Mouse (Mus musculus) cerebellum, postnatal 14 days (tissue): ENCODE results near the gene Nrxn1.

Experiments used
- DNase-seq, 2 experiments: peaks; one replicate each; pipeline ENCODE4 v3.0.0; 2021; ENCODE audit warnings: mixed read lengths in 2 of 2

Nrxn1 gene

DNA sequence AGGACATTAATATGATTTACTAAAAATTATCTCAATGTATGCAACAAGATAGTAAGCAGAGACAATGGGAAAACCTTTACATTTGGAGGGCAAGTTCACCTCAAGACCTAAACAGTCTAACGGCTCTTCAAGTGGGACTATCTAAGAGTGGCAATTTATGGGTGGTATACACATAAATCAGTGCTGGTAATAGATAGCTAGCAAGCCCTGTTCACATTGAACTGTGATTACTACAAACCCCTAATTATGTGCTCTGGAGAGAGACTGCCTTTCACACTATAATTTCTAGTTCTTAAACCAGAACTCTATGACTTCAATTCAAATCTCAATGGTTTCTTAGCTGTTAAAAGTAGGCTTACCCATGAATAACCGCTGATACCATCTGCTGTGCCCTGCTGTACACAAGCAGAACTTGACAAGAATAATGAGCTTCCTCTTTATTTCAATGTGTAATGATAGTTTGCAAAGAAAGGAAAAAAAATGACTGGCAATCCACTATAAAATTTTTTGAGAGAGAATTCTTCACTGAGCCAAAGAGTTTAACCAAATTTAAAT, 453.8 kb downstream of the Nrxn1 start:
- no peak for DNase-seq

DNA sequence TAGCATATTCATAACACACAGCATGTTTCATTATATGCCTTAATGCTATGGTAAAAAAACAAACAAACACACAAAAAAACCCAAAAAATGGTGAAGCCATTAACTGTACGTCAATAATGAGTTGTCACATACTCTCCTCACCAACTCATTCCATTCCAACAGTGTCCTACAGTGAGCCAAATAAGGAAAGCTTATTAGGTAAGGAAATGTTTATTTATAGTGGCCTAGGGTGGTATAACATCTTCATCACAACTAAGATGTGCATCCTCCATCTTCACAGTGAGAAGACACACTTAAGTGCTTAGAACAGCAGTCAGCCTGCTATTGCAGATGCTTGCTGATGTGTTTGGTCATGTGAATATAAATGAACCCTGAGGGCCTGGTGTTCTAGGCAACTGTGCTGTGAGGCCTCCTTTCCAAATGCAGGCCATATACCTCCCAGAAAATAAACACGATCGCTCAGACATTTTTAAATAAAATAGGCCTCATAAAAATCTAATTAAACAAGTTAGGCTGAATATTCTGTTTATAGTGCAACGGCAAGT, 454.6 kb downstream of the Nrxn1 start:
- no peak for DNase-seq

DNA sequence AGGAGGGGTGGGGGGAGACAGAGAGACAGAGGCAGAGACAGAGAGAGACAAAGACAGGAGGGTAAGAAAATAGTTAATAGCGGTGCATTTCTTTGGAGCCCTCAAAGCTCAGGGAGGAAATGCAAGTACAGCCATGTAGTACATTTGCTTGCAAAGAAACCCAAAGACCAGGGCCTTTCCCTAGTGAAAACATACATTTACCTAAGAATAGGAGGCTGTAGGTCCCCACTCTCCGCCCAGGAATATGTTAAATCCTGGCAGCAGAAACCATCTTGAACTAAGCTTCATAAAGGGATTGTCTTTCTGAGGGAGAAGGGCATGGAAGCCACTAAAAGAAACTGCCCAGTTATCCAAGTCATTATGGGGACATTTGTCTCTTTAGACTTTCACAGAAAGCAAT, 461.5 kb downstream of the Nrxn1 start:
- no peak for DNase-seq

DNA sequence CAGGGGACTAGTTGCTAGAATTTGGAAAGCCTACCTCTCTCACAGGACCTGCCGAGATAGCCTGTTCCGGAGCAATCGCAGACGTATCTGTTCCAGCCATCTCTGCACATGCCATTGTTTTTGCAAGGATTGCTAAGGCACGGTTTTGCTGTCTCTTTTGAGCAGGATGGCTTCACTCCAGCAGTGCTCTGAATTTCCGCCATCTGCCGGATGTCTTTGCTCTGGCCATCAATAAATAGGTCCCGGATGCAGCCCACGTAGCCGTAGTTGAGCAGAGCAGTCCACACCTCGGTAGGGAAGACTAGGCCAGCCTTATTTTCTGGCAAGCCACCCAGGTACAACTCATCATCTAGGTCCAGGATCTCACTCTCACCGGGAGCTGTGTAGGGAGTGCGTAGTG, 463.0 kb downstream of the Nrxn1 start:
- DNase-seq: peak; percentile 84 to 89

DNA sequence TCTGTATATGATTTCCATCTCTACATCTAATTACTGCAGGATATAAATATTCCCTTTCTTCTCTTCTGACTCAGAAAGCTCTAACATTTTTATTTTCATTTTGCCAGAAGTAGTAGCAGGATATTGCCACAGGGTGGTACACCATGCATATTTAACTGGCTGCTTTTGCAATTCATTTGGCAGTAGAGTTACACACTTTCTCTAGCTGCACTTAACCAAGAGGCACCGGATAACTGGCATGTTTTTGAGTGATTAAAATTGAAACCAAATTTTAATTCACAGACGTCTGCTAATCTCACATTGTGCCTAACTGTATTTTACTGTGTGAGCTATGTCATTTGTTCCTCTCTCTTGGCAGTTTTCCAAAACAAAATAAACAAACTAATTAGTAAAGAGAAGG, 464.4 kb downstream of the Nrxn1 start:
- peak; percentile 52 to 77 for DNase-seq

DNA sequence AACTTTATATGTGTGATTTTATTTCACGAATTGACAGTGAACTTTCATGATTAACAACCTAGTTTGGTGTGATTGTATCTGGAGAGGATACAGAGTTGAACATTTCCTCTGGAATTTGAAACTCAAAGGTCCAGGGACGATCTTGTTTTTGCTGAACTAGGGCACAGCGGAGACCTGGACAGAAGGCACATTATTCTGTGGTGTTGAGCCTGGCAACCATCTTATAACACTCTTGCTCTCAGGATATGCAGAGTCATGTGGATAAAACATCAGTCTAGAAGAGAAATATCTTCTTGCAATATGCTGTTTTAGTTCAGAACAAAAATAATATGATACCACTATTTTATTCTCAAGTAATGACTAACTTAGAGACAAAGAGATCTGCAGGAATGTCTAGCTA, 464.9 kb downstream of the Nrxn1 start:
- DNase-seq: peak in 1 of 2 experiments; percentile 57

DNA sequence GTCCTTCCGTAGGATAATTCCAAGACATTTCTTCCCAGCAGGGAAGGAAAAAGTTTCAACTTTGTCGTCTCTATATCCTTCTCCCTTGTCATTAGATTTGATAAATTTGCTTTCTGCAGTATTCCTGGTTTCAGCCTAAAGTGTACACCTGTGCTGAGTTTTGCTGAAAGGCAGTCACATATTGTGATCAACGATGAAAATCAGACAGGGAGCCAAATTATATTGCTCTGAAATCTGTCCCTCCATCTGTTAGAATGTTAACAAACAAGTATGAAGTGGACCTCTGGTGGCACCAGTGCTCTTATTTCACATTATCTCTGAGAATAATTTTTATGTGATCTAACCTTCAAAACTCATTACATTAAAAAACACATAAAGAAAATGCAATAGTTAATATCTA, 465.5 kb downstream of the Nrxn1 start:
- DNase-seq: peak in 1 of 2 experiments; percentile 65

DNA sequence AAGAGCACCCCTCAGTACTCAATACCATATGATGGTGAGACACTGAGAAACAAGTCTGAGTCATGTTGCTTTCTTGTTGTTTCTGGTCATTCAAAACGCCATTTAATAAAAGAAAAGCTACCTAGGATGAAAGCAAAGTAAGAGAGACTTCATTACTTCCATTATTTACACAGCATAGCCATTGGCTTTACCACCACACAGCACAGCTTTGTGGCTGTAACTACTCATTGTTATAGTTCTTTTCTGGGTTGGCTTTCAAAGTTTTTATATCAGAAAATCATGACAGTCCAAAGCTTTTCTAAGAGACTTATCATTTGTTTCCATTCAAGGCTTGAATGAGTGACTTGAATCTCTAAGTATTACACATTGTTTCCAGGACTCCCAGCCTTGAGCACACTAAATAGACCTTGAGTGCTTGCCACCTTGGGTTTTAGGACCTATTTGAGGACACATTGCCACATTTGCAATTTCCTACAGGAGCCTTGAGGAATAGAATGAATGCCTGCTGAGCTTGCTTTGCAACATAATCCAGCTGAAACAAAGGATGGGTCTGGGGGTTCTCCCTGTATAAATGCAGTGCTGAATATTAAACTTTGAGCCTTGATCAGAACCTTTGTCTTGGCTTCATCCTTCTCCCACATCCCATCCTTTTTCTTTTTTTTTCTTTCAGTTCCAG, 468.1 kb downstream of the Nrxn1 start:
- DNase-seq: no peak

DNA sequence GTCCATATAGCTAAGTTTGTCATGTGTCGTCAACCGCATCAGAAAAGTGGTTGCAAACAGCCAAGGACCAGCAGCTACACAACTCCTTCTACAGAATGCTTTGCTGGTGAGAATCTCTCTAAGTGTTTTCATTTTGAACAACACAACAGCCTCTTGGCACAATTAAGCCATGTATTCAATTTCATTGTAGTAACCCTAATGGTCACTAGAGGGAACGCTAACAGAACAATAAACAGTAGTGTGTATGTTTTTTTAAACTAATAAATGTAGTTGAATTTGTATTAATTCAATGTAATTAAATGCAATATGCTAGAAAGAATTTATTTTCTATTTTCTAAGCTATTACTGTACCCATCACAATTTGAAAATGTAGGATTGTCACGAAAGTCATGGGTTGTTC, 471.0 kb downstream of the Nrxn1 start:
- DNase-seq: no peak

DNA sequence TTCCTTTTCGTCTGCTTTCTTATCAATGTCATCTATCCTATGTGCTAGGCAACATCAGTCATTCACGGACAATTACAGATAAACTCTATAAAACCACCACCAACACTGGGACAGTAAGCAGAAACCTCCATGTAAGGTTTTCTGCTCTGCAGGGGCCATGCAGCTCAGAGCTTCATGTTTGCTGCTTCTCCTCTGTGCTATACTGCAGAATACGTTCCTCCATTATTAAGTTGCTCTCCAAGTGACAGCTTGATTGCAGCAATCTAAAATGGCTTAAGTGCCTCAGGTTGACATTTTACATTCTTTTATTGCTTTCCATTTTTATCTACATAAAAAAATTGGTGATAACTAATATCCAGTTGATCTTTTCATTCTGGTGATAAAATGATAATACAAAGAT, 477.9 kb downstream of the Nrxn1 start:
- DNase-seq: no peak

DNA sequence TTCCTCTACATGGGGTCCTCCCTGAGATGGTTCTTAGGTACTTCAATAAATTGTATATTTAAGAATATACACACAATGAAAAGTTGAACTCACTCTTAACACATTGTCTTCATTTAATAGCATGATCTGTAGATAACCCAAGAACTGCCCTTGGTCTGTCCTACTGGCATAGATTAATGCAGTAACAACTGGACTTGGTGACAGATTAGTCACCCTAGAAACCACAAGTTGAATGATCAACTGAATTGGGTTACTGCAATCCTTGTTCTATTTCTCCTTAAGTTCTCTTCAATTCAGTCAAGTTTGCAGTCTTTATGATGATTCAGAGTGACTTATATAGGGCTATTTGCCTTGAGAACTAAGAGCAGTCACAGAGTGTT, 485.5 kb downstream of the Nrxn1 start:
- no peak for DNase-seq

DNA sequence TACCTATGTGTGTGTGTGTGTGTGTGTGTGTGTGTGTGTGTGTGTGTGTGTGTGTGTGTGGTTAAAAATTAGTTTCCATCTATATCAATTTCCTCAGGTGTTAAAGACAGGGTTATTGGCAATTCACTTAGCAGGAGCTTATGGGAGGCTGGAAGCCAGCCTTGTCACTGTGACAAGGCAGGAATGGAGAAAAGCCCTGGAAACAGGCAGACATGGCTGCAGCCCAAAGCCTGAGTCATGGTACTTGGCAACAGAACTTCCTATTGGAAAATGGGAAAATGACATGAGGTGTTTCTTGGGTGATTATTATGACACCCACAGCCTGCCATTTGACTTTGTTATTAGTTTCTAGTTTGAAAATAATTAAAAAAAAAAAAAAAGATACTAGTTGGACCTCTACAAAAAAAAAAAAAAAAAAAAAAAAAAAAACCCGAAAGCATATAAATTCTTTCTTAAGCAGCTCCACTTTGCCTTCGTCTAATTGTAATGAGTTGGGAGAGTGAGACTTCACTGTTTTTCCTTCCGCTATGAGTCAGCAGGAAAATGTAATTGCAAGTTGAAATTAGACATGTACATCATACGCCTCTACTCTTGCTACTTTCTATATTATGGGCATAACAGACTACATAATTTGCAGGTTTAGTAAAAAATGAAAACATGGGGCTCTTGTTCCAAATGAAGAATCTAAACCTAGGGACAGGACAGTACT, 486.0 kb downstream of the Nrxn1 start:
- DNase-seq: peak; percentile 88 to 94

DNA sequence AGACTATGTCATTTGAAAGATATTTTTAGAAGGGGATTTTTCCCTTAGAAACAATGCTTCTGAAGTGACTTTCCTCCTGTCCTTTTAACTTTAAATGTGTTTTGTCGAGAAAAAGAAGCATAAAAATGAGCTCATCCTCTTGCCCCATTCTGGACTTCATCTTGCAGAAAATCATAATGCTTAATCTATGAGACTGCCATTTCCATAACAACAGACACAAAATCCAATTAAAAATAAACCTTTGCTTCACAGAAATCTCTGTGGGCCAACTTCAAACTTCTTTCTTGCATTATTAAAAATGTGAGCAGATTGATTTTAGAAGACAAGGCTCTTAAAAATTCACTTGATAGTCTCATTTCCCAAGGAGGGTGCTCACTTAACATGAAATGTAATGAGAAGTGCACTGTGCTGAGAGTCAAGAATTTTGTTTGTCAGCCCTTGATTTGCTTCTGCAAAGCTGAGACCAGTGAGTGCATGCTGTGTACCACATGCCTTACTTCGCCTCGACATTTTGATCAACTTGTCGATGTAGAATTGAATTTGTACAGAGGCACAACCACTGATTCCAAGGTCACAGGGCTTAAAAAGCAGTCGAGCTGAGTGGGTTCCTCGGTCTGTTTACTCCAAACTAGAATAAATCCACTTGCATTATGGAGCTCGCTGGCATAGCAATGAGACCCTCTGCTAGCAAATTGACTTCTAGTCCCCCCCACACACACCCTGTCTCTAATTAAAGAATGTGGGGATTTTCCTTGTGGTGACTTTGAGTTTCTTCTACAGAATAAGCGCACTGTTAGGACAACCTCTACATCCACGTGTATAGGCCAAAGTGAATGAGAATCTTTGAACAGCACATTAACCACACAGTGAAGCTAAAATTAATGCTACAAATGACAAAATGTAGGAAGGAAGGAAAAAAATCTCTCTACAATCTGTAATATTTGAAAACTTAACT, 493.0 kb downstream of the Nrxn1 start:
- no peak for DNase-seq

DNA sequence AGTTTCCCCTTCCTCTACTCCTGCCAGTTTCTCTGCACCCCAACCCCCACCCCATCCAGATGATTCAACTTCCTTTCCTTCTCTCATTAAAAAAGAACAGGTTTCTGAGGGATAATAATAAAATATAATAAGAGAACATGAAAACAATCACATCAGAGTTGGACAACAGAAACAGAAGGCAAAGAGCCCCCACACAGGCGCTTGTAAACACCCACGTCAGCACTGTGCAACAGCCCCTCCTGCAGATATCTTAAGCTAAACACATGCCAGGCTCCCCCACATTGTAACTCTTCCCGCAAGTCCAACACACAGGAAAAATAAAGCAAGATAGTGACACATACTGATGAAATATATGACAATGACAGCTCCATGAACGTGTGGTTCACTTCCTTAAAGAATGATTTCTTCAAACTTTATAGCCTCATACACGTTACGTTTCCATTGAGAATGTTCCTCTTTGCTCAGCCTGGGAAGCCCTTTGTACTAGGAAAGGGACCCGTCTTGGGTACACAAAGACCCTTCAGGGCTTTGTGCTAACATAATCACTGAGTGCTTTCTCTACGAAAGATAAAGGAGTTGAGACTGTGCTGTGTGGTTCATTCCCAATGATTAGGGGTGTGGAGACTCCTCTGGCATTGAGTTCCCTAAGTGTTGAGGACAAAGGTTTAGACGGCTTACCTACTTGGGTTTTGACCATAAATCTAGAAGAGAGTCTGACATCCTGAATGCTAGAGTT, 497.9 kb downstream of the Nrxn1 start:
- no peak for DNase-seq

DNA sequence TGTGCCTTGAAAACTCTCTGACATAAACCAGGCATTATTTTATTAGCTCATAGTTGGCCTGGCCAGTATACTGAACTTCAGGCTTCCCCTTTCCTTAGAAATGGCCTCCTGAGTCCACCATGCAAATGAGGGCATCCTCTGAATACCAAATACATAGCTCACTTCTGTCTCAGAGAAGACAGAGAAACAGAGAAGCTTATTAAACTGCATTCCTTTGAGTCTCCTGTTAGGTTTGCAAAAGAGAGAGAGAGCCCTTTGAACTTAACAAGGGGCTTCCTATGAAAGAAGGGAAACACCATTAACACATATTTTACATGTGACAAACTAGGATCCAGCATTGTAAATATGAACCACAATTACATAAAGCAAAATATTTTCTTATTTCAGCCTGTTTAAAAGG, 506.0 kb downstream of the Nrxn1 start:
- no peak for DNase-seq

DNA sequence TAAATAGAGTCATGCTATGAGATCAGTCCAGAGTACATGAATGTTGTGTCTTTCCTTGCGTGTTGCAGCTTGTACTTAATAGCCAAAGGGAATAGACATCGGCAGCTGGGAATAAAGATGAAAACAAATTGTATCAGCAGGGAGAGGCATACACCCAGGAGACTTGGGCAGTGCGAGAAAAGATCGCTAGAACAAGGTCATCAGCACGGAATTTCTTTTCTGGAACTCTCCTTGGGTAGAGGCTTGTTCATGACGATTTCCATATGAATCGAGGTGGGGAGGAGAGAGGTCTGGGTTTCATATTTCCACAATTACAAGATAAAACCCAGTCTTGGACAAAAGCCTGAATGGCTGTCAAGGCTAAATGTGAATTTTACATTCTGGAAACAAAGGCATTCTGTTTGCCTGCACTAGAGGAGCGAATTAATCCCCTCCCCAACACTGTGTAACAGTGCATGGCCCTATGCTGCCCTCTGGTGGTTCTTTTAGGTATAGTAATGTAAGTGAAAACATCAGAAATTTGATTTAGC, 508.1 kb downstream of the Nrxn1 start:
- peak; percentile 81 to 85 for DNase-seq

DNA sequence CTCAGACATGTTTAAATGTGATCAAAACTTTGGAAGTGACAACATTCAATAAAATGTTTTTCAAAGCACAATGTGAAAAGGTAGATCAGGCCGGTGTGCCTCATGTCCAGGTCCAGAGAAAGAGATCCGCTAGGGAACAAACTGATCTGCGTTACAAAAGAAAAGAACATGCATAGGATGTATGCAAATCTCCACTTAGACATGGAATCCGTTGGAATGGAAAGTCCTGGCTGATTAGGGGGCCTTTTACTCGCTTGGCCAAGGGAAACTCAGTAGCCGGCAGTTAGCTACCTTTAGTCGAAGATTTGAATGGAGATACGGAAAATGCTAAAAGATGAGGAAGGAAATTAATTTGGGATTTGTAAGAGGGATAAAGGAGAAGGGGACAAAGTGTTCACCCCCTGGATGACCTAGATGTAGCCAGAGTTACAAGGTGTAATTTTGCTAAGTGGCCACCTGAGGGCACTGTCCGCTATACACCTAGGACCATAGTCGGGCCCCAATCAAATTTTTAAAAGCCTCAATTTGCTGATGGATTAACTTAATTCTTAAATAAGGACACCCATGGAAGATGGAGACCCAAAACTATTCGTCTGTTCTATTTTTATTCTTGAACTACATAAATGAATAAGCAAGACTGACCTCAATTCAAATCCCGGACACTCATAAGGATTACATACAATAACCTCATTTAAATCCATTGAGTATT, 508.9 kb downstream of the Nrxn1 start:
- DNase-seq: peak; percentile 65 to 68

DNA sequence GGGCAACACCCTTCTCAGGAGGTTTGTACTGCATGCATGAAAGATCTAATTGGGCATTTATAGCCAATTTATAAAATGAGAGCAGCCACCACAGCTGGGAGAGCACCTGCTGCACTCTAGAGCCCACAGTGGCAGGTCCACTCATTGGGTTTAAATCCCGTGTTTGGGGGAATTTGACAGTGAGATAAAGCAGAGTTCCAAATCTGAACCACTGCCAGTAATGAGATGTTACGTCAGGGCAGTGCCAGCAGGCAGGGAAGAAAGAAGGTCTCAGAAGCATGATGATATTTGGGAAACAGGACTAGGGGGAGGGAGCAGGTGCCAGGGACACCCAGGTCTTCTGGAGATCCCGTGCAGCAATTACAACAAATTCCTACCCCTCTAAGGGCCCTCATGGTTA, 509.7 kb downstream of the Nrxn1 start:
- peak; percentile 17 to 31 for DNase-seq

DNA sequence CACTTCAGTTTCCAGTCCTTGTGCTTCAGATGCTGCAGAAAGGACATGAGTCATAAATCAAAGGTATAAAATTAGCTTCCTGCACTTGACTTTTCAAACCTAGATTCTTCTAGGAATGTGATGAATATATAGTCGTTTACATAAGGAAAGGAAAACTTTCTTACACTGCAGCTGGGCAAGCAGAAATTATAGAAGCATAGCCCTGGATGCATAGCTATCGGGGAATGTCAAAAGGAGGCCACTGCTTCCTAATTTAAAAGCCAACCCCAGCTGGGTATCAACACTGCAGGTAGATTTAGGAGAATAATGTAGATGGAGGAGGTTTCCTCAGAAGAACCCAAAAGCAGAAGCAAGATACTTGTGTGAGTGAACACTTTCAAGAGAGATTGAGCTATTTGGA, 523.0 kb downstream of the Nrxn1 start:
- DNase-seq: no peak

DNA sequence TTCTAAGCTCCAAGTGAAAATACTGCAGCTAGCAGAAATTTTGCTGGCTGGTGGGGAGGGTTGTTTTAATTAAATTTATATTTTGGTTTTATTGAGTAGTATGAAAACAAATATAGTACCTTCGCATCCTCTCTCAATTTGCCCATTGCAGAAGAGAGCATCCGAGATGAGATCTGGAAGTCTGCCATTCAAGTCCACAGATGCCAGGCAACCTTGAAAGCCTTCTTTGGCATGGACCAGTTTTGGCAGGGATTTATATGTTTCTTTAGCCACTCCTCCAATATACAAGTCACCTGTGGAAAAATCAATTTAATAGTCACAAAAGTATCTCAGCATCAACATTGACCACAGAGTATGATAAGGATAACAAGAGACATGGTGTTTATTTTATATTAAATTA, 527.7 kb downstream of the Nrxn1 start:
- peak; percentile 82 to 86 for DNase-seq

DNA sequence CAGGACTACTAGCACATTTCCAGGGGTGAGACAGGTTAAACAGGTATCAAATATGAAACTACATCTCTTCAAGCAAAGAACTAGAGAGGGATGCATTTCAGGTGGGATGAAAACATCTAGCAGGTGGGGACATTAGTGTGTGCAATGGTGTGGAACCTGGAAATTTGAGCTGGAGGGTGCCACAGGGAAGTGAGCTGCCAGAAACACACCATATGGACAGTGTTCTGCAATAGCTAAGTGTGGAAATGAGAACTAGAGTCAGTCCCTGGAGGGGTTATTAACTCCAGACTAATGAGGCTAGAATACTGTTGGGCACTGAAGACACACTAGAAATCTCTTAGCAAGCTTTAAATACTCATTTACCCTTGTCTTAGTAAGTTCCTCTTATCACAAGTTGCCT, 536.5 kb downstream of the Nrxn1 start:
- peak; percentile 43 to 77 for DNase-seq
